Mouse (Mus musculus): ENCODE results near the gene Ap5m1. TPM values are rescaled to one million over a fixed set of nuclear protein-coding genes. Genes with fewer than 3 reads are reported as not detected.
"Not testable (repeated sequence)": the region's sequence is repeated elsewhere in the genome, so short reads cannot be mapped to it uniquely, and the experiment has no call there.

The Ap5m1 gene
- polyA plus RNA-seq, 2 experiments = 7.3 to 10.9 TPM

- Histone ChIP-seq H3K36me3 (replicated peaks; ENCODE audit: control insufficient read depth, insufficient read depth, low read depth) (no peaks in the 10 kb centered on the region; the same call in 1 of the 2 replicates), H3K4me1 (replicated peaks; ENCODE audit: control insufficient read depth in 2 of 2, insufficient read depth in 2 of 2, low read length in 1 of 2) (no peaks in the 10 kb centered on the region), H3K27me3 (ENCODE audit: control insufficient read depth, insufficient read depth, low read length) (no peaks in the 10 kb centered on the region), H3K9ac (replicated peaks) (no peak overlapping the region), H3K4me2 (ENCODE audit: low read depth) (no peak overlapping the region), H3K9me3 (ENCODE audit: control insufficient read depth, low read length) (no peaks in the 10 kb centered on the region), H3K4me3 (ENCODE audit: insufficient read depth in 1 of 2, low read depth in 2 of 2, low read length in 2 of 2) (no peak overlapping the region), H3K27ac (no peak overlapping the region)
- WGBS (ENCODE audit: insufficient replicate concordance) = 77% methylated on average over 14 of the region's 14 CpGs
- no peak for DNase-seq (ENCODE audit: low read depth in 3 of 3, low spot score in 3 of 3)
- no peak for TF ChIP-seq EP300 (IDR thresholded peaks at IDR 0.05; ENCODE audit: low read depth)
- TF ChIP-seq CTCF (IDR thresholded peaks at IDR 0.05; ENCODE audit: low read depth) = no peak
- no peak for ATAC-seq (ENCODE audit: insufficient read depth)
These were observed 22.5 kb downstream of the Ap5m1 start for GRCm38 (mm10) chr14:49088155-49089048.

DNA sequence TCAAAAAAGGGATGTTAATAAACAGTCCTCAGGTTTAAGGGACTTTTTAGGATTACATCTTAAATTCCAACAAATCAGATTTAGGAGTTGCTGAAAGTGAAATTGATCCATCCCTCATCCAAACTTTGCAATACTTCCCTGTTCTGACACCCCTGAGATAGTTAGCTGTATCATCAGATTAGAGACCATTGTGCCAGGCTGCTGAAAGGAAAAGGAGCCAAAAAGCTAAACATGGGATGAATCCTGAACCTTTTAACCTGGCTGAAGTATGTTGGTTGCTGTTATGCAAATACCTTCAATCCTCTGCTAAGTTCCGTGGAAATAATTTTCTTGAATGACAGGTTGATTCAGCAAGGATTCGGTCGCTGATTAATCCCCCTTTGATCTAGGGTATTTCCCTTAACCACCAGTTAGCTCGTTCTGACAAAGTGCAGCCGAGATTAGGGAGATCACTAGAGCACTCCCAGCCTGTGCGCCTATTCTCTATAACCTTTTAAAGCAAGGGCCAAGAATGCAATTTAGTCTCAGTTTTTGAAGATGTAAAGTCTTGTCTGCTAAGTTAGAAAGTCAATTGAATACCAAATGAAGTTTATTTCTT is 23.7 kb downstream of the Ap5m1 start:
- 50% methylated on average over 6 of the region's 6 CpGs for WGBS (ENCODE audit: insufficient replicate concordance)
- ATAC-seq (ENCODE audit: insufficient read depth) (no peak), DNase-seq (ENCODE audit: low read depth in 3 of 3, low spot score in 3 of 3) (no peak)
- TF ChIP-seq CTCF (IDR thresholded peaks at IDR 0.05; ENCODE audit: low read depth) = no peak
- no peak for TF ChIP-seq EP300 (IDR thresholded peaks at IDR 0.05; ENCODE audit: low read depth)
- no peak overlapping the region for H3K9ac ChIP-seq (replicated peaks)
- no peak overlapping the region for H3K27ac ChIP-seq
- no peaks in the 10 kb centered on the region for H3K4me1 ChIP-seq (replicated peaks; ENCODE audit: control insufficient read depth in 2 of 2, insufficient read depth in 2 of 2, low read length in 1 of 2)
- no peak overlapping the region for H3K4me2 ChIP-seq (ENCODE audit: low read depth)
- H3K4me3 ChIP-seq (ENCODE audit: insufficient read depth in 1 of 2, low read depth in 2 of 2, low read length in 2 of 2) = no peak overlapping the region
- H3K36me3 ChIP-seq (replicated peaks; ENCODE audit: control insufficient read depth, insufficient read depth, low read depth) = no peaks in the 10 kb centered on the region
- H3K9me3 ChIP-seq (ENCODE audit: control insufficient read depth, low read length) = no peaks in the 10 kb centered on the region
- H3K27me3 ChIP-seq (ENCODE audit: control insufficient read depth, insufficient read depth, low read length) = no peaks in the 10 kb centered on the region

DNA sequence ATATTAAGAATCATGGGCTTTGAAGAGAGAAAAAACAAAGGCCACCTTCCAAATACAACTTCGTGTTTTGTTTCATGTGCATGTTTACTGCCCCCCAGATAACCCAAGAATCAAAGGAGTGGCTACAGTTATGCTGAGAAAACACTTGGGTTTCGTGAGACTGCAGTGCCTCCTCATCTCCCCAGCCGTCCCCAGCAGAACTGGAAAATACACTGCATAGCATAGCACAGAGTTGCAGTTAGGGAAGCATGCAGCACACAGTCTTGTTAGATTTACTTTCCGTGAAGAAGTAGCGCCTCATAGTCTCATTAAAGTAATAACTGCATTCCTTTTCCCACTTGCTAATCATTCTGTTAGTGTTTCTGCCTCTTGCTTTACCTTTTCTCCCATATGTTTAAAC is 24.2 kb downstream of the Ap5m1 start:
- no peaks in the 10 kb centered on the region for H3K4me1 ChIP-seq (replicated peaks; ENCODE audit: control insufficient read depth in 2 of 2, insufficient read depth in 2 of 2, low read length in 1 of 2)
- ATAC-seq (ENCODE audit: insufficient read depth) = no peak
- H3K27ac ChIP-seq = no peak overlapping the region
- WGBS (ENCODE audit: insufficient replicate concordance) = 69% methylated on average over 5 of the region's 5 CpGs
- H3K9me3 ChIP-seq (ENCODE audit: control insufficient read depth, low read length) = no peaks in the 10 kb centered on the region
- no peak overlapping the region for H3K4me3 ChIP-seq (ENCODE audit: insufficient read depth in 1 of 2, low read depth in 2 of 2, low read length in 2 of 2)
- H3K4me2 ChIP-seq (ENCODE audit: low read depth) = no peak overlapping the region
- no peak for DNase-seq (ENCODE audit: low read depth in 3 of 3, low spot score in 3 of 3)
- no peaks in the 10 kb centered on the region for H3K36me3 ChIP-seq (replicated peaks; ENCODE audit: control insufficient read depth, insufficient read depth, low read depth)
- no peaks in the 10 kb centered on the region for H3K27me3 ChIP-seq (ENCODE audit: control insufficient read depth, insufficient read depth, low read length)
- TF ChIP-seq EP300 (IDR thresholded peaks at IDR 0.05; ENCODE audit: low read depth) (no peak), CTCF (IDR thresholded peaks at IDR 0.05; ENCODE audit: low read depth) (no peak)
- no peak overlapping the region for H3K9ac ChIP-seq (replicated peaks)

DNA sequence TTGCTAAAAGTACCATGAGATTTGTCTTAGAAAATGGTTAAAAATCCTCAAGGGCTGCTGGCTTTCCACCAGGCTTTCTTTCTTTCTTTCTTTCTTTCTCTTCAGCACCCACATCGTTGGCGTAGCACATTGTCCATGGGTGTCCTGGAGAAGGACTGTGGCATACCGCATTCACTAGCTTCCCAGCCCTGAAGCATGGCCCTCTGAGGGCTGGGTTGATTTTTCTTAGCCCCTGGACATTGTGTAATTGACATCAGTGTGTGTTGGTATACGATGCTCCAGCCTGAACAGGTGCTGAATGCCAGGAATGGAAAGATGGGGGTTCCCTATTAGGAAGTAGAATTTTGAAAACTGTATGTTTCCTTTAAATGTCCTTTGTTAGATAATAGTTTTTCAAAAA is 25.4 kb downstream of the Ap5m1 start:
- H3K4me2 ChIP-seq (ENCODE audit: low read depth) = no peak overlapping the region
- no peaks in the 10 kb centered on the region for H3K9me3 ChIP-seq (ENCODE audit: control insufficient read depth, low read length)
- H3K27ac ChIP-seq = no peak overlapping the region
- DNase-seq (ENCODE audit: low read depth in 3 of 3, low spot score in 3 of 3) = no peak
- WGBS (ENCODE audit: insufficient replicate concordance) = 87% methylated on average over 4 of the region's 4 CpGs
- TF ChIP-seq CTCF (IDR thresholded peaks at IDR 0.05; ENCODE audit: low read depth) = no peak
- no peak for TF ChIP-seq EP300 (IDR thresholded peaks at IDR 0.05; ENCODE audit: low read depth)
- H3K4me3 ChIP-seq (ENCODE audit: insufficient read depth in 1 of 2, low read depth in 2 of 2, low read length in 2 of 2) = no peak overlapping the region
- H3K27me3 ChIP-seq (ENCODE audit: control insufficient read depth, insufficient read depth, low read length) = no peaks in the 10 kb centered on the region
- no peaks in the 10 kb centered on the region for H3K36me3 ChIP-seq (replicated peaks; ENCODE audit: control insufficient read depth, insufficient read depth, low read depth)
- H3K4me1 ChIP-seq (replicated peaks; ENCODE audit: control insufficient read depth in 2 of 2, insufficient read depth in 2 of 2, low read length in 1 of 2) = no peaks in the 10 kb centered on the region
- H3K9ac ChIP-seq (replicated peaks) = no peak overlapping the region
- no peak for ATAC-seq (ENCODE audit: insufficient read depth)

GRCm38 (mm10) chr14:49091755-49092154 is 25.9 kb downstream of the Ap5m1 start:
- not testable (repeated sequence) for H3K9ac ChIP-seq (replicated peaks); H3K9me3 ChIP-seq (ENCODE audit: control insufficient read depth, low read length); H3K4me1 ChIP-seq (replicated peaks; ENCODE audit: control insufficient read depth in 2 of 2, insufficient read depth in 2 of 2, low read length in 1 of 2); ATAC-seq (ENCODE audit: insufficient read depth); H3K4me3 ChIP-seq (ENCODE audit: insufficient read depth in 1 of 2, low read depth in 2 of 2, low read length in 2 of 2); H3K27ac ChIP-seq; H3K4me2 ChIP-seq (ENCODE audit: low read depth); DNase-seq (ENCODE audit: low read depth in 3 of 3, low spot score in 3 of 3); H3K27me3 ChIP-seq (ENCODE audit: control insufficient read depth, insufficient read depth, low read length); H3K36me3 ChIP-seq (replicated peaks; ENCODE audit: control insufficient read depth, insufficient read depth, low read depth)
- WGBS (ENCODE audit: insufficient replicate concordance) = 62% methylated on average over 1 of the region's 1 CpGs

All from liver, embryonic 14.5 days (tissue).